Mouse (Mus musculus): ENCODE measurements around the gene Gm17622.

- TF ChIP-seq CTCF (IDR thresholded peaks at IDR 0.05; ENCODE audit: borderline replicate concordance, insufficient read depth, low read depth, low read length) = no peak
- no peak for TF ChIP-seq POLR2A (IDR thresholded peaks at IDR 0.05; ENCODE audit: borderline replicate concordance, insufficient read depth, low read length)
These were observed at the start of gene Gm17622 for GRCm38 (mm10) chr13:96490433-96490832.

Measured in cerebellum, adult 2 months (tissue).